Mouse (Mus musculus) embryo, embryonic 10.5 days (tissue): ENCODE results near the gene Rnf5.

Source experiments
- DNase-seq: peaks from one replicate; pipeline ENCODE4 v3.0.0-alpha.2; 2015; ENCODE audit warnings: low spot score

Rnf5 gene

DNA sequence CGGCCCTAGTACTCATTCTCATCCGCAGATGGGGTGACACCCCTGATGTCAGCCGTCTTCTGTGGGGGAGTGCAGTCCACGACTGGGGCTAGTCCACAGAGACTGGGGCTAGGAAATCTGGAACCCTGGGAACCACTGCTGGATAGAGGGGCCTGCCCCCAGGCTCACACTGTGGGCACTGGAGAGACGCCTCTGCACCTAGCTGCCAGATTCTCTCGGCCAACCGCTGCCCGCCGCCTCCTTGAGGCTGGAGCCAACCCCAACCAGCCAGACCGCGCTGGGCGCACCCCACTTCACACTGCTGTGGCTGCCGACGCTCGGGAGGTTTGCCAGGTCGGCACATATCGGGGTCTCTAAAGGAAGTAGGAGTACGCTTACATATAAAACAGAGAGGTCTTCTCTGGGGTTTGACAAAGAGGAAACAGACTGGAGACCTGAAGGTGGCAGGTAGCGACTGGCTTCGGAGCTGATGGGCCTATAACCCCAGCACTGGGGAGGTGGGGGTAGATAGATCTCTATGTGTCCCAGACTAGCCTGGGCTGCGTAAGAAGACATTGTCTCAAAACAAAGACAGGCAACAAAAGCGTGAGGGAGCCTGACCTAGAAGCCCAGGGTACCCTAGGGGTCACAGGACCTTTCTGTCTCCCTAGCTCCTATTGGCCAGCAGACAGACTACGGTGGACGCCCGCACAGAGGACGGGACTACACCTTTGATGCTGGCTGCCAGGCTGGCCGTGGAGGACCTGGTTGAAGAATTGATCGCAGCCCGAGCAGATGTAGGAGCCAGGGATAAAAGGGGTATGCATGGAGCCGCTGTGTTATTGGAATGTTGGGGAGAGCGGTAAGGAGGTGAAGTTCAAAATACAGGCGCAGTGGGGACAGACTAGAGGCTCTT lies 17.4 kb downstream of the Rnf5 start:
- DNase-seq, result peak; percentile 76

DNA sequence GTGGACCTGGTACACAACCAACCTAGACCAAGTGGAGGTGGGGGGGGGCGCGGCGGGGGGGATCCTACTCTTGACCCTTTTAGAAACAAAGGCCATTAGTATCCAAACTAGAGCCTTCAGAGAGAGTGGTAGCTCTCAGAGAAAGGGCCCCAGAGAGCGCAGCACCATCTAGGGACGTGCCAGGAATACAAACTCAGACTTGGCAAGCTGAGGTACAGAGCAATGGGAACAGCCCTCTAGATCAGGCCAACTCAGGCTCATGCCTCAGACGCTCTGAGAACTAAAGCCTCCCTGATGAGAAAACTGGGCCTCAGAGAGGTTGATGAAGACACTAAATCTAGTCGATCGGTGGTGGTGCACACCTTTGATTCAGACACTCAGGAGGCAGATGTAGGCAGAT lies 18.4 kb downstream of the Rnf5 start:
- DNase-seq, result no peak

DNA sequence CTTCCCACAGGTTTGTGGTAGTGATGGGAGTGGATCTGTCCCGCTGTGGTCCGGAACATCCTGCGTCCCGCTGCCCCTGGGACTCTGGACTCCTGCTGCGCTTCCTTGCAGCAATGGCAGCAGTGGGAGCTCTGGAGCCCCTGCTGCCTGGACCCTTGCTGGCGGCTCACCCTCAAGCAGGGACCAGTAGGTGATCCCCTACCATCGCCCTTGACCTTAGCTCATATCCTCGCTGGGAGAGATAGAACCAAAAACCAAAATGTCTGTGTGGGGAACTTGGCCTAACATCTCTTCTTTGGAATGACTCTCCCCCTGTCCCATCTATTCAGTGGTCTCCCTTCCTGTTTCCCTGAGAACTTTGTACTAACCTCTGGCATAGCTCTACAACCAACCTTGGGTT lies 19.7 kb downstream of the Rnf5 start:
- no peak for DNase-seq

DNA sequence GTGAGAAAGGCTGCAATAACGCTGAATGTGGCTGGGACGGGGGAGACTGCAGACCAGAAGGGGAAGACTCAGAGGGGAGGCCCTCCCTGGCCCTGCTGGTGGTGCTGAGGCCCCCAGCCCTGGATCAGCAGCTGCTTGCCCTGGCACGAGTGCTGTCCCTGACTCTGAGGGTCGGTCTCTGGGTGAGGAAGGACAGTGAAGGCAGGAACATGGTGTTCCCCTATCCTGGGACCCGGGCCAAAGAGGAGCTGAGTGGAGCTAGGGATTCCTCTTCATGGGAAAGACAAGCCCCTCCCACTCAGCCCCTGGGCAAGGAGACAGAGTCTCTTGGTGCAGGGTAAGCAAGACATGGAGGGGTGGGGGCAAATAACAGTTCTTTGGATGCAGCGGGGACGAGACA lies 20.1 kb downstream of the Rnf5 start:
- DNase-seq, result no peak

DNA sequence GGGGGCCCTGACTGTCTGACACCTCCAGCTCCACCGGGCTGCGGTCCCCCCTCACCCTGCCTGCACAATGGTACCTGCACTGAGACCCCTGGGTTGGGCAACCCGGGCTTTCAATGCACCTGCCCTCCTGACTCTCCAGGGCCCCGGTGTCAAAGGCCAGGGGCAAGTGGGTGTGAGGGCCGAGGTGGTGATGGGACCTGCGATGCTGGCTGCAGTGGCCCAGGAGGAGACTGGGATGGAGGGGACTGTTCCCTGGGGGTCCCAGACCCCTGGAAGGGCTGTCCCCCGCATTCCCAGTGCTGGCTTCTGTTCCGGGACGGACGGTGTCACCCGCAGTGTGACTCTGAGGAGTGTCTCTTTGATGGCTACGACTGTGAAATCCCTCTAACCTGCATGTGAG lies 21.0 kb downstream of the Rnf5 start:
- DNase-seq, result no peak

DNA sequence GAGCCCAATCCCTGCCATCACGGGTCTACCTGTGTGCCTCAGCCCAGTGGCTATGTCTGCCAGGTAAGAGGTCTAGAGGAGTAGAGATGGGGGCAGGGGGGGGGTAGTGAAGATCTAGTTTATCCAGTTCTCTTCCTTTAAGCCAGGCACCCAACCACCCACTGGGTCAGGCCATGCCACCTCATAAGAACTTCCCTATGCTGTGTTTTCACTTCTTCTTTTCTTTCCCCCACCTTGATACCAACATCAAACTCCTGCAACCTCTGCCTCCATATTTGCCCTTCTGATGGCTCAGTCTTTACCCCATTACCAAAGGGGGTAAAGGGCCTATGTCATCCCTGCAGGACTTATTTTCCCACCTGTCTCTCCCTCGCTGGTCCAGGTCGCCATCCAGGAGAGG lies 25.4 kb downstream of the Rnf5 start:
- no peak for DNase-seq

DNA sequence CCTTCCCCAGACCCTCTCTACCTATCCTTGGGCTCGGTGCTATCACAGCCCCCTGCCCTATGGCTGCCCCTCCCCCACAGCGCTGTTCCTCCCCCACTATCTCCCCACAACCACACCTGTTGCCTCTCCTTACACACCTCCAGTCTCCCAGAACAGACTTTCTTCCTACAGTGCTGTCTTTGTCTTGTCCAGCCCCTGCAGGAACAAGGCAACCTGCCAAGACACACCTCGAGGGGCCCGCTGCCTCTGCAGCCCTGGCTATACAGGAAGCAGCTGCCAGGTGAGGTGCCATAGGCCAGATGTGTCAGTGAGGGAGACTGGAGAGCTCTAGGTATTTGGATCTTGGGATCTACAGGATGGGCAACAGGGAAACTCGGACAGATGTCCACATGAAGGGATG lies 26.9 kb downstream of the Rnf5 start:
- DNase-seq, result no peak

DNA sequence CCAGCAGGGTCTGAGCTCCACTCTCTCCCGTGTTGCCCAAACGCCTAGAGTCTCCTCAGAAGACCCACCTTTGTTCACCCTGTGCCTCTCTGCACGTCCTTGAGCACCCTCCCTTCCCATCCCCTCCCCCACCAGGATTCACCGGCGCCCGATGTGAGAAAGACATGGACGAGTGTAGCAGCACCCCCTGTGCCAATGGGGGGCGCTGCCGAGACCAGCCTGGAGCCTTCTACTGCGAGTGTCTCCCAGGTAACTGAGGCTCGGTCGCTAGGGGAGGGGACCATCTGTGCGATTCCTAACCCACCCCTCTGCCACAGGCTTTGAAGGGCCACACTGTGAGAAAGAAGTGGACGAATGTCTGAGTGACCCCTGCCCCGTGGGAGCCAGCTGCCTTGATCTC lies 31.1 kb downstream of the Rnf5 start:
- DNase-seq, result no peak

DNA sequence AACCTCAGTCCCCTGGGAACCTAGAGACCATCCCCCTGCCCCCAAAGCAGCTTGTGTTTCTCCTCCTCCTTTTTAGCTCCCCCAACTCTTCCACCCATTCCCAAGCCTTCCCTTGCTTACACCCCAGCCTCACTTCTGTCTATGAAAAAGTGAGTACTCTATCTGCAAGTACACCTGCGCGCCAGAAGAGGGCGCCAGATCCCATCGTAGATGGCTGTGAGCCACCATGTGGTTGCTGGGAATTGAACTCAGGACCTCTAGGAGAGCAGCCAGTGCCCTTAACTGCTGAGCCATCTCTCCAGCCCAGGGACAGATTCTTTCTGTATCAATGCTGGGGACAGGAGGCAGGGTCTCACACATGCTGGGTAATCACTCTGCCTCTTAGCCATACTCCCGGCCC lies 31.6 kb downstream of the Rnf5 start:
- no peak for DNase-seq

DNA sequence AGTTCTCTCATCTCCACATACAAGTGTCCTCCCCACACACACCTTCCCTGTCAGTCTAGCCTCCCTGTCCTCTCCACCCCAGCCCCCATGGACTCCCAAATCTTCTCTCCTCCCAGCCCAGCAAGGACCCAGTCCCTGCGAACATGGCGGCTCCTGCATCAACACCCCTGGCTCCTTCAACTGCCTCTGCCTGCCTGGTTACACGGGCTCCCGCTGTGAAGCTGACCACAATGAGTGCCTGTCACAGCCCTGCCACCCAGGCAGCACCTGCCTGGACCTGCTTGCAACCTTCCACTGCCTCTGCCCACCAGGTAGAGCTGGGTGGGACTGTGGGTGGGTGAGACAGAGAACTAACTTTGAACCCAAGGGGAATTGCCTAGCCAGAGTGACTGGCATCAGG lies 33.6 kb downstream of the Rnf5 start:
- no peak for DNase-seq

DNA sequence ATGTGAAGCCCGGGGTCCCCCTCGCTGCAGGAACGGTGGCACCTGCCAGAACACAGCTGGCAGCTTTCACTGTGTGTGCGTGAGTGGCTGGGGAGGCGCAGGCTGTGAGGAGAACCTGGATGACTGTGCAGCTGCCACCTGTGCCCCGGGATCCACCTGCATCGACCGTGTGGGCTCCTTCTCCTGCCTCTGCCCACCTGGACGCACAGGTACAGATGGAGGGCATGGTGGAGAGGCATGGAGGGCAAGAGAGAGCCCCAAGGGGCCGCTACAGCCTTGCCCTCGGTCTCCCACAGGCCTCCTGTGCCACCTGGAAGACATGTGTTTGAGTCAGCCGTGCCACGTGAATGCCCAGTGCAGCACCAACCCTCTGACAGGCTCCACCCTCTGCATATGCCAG lies 35.1 kb downstream of the Rnf5 start:
- no peak for DNase-seq

DNA sequence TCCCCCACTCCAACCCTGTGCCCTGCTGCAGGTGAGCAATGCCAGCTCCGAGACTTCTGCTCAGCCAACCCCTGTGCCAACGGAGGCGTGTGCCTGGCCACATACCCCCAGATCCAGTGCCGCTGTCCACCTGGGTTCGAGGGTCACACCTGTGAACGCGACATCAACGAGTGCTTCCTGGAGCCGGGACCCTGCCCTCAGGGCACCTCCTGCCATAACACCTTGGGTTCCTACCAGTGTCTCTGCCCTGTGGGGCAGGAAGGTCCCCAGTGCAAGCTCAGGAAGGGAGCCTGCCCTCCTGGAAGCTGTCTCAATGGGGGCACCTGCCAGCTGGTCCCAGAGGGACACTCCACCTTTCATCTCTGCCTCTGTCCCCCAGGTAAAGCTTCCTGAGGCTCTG lies 36.2 kb downstream of the Rnf5 start:
- no peak for DNase-seq

DNA sequence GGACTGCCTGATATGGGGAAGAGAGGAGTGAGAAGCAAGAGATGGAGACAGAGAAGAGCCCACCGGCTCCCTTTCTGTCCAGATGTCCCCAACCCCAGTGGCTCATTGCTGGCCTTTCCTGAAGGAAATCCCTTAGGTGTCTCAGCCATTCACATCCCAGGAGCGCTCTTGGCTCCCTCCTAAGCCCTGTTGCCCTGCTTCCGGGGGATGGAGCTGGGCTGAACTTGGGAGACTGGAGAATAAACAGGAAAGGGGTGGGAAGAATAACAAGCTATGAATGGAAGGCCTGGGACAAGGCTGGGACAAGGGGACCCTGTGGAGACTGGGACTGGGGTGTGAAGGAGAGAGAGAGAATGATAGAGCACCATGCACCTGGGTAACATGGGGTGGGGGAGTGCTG lies 38.7 kb downstream of the Rnf5 start:
- no peak for DNase-seq

DNA sequence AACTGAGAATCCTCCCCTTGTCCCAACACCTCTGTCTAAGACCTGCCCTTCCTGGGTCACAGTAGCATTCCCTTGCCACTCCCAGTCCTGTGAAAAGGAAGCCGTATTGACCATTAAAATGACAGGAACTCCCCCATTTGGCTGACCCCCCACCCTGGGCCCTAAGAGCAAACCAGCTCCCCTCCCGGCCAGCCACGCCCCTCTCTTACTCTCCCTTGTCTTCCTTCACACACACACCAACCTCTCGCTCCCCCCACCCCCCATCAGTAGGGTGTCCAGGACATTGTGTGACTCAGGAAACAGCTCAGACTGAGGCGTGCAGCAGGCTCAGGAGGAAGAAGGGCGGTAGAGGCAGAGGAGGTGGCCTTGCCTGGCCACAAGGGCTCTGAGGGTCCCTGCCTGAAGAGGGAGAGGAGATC lies 39.5 kb downstream of the Rnf5 start, which contains the start of gene Notch4:
Gene Notch4, plus strand, starts transcription at position 266 of the 419 bp plus-strand sequence.
- no peak for DNase-seq

DNA sequence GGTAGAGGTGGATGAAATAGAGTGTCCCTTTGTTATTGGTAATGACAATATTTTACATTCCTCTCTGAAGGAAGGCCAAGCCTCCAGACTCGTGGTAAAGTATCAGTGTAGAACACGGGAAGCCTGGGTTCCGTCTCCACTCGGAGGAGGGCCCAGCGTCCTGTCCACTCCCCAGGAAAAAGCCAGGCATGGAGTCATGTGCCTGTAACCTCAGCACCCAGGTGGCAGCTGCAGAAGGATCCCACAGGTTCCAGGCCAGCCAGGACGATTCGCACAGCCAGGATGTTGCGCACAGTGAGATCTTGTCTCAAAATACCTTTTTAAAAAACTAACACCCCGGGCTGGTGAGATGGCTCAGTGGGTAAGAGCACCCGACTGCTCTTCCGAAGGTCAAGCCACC lies 40.1 kb downstream of the Rnf5 start:
- no peak for DNase-seq

DNA sequence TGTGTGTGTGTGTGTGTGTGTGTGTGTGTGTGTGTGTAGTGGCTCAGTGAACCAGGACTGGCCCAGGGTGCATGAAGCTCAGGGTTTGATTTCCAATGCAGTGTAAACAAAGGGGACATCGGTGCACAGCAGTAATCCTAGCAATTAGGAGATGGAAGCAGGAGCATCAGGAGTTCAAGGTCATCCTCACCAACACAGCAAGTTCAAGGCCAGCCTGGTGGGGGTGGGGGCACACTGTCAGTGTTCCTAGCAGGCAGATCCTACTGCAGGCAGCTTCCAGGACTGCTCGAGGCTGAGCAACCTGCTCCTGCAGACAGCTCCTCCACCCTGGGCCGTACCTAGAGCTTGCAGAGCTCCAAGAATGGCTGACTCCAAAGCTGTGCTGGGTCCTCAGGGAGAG lies 40.9 kb downstream of the Rnf5 start:
- DNase-seq, result no peak

DNA sequence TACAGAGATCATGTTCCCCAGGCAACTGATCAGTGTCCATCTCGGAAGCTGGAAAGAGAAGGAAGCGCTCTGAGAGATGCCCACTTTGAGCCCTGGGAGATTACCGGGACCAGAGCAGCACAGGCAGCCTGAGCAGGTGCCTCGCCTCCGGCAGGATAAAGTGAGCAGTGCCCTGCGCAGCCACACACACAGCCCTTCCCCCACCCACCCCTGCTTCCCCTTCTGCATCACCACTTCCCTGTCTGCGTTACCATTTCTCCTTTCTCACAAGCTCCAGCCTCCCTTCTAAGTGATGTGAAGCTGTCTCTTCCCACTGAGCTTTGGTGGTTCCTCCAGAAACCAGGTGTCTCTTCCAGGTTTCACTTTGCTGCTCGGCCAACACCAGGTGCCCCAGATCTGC lies 42.3 kb downstream of the Rnf5 start:
- no peak for DNase-seq

DNA sequence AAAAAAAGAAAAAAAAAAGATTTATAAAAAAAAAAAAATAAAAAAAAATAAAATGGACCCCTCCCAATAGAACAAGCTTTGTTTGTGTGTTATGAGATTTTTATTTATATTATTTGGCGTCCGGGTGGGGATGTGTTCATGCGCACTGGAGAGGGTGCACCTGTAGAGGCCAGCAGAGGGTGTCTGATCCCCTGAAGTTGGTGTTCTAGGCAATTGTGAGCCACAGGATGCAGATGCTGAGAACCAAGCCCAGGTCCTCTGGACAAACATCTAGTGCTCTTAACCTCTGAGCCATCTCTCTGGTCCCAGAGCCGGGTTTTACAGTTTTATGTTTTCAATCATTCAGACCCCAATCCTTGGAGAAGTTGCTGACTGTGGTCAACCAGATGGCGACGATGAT lies 43.1 kb downstream of the Rnf5 start:
- DNase-seq, result no peak

DNA sequence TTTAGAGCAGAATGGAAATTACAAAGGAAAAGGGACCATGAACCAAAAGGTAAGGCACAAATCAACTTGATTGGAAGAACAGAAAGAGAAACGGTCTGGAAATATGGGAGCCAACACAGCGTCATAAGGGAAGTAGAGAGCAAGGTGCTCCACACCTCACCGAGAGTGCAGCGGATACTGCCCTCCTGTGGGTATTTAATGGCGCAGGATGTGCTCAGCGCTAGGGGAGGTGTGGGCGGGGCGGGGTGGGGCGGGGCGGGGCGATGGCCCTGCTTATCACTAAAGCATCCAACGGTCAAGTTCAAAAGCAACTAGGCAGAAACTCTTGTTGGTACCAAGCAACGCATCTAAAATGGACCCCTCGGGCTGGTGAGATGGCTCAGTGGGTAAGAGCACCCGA lies 43.6 kb downstream of the Rnf5 start:
- DNase-seq, result no peak

DNA sequence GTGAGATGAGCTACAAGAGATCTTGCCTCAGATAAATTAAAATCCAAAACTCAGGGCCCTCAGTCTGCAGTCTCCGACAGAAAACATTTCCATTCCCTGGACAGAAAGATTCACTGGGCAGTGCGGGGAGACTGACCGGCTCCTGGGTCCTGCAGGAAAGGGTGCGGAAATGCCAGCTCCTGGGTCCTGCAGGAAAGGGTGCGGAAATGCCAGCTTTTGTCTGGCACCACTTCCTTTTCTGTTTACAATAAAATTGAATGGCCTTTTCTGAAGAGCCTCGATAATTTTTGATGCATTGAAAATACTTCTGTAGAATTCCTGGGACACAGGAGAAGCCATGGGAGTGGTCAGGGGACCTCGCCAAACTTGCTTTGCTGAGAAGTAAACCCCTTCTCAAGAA lies 44.4 kb downstream of the Rnf5 start:
- no peak for DNase-seq

DNA sequence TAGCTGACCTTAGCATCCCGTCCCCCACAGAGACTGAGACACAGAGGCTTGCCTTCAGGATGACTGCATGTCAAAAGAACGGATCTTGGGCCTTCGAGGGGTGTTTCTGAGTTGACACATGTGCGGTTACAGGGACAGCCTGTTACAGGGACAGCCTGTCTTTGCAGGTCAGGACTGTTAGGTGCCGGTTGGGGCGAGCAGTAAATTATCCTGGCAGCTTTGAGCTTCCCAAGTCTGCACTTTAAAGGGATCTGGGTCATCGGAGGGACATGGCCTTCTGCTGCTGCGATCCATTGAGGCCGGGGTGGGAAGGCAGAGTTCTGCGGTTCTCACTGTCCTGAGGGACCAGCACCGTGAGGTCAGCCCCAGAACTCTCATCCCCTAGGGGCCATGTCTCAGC lies 46.1 kb downstream of the Rnf5 start:
- DNase-seq, result no peak

DNA sequence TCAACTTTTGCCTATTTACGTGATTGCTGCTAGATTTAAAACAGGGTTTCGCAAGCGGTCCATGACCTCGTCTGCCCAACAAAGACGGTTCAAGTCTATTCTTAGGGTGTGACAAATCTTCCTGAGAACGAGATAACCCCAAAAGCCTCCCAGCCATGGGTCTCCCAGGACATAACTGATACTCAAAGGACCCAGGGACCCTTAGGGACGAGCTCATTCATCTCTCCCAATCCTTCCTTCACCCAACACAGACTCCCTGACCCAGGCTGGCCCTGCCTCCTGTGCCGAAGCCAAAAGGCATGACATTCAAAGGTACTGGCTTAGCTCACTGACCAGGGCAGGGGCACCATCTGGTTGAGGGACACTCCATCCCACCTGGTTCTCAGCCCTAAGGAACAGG lies 47.1 kb downstream of the Rnf5 start:
- no peak for DNase-seq

DNA sequence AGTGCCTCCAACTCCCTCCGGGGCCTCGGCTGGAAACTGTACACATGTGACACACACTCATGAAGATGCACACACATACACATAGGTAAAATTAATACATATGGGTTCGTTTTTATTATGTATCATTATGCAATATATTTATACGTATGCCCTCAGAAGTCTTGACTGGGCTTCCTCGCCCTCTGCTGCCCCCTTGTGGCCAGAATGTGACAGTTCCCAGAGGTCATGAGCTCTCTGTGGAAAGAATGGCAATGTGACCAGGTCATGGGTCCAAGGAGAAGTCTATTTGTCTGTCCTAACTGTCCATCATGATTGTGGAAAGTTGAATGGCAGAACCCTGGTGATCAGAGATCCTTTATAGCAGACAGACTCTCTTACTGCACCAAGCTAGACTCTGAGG lies 48.0 kb downstream of the Rnf5 start:
- peak; percentile 78 for DNase-seq
